Mouse (Mus musculus) G1E (cell line): ENCODE results near the gene Ceacam15.

ENCODE experiments used
- CTCF ChIP-seq: IDR thresholded peaks from 2 replicates; pipeline ENCODE4 v1.5.1; 2012; ENCODE audit warnings: low read depth, low read length, inconsistent platforms, mixed read lengths
- GATA1 ChIP-seq: IDR thresholded peaks from 2 replicates; pipeline ENCODE4 v1.6.1; 2012; ENCODE audit warnings: borderline replicate concordance, low read length, inconsistent platforms, mixed read lengths
- POLR2AphosphoS5 ChIP-seq: IDR thresholded peaks from 2 replicates; pipeline ENCODE4 v1.6.1; 2012; ENCODE audit warnings: low read depth, low read length, inconsistent platforms; ENCODE audit not compliant: insufficient replicate concordance
- TAL1 ChIP-seq: conservative IDR thresholded peaks from 2 replicates; pipeline ENCODE4 v1.6.1; 2012; ENCODE audit warnings: low read depth, low read length, inconsistent platforms, mixed read lengths

DNA sequence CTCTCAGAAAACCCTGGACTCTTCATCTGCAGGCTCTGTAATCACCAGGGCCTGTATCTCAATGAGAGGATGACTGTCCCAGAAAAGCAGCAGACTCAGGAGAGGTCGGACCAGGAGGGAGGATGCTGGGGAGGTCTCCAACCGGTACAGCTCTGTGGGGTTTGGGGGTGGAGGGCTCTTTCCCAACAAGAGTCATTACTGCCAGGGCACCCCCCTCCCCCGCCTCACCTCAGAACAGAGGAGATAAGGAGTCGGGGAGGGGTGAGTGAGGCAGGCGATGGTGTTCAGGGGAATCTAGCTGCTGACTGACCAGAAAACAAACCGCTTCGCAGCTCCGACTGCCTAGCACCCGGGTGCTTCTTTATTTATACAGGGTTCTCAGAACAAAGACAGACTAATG lies 32.7 kb upstream of the Ceacam15 start:
- TF ChIP-seq CTCF, result no peak
- no peak for TF ChIP-seq GATA1
- TF ChIP-seq TAL1, result no peak
- TF ChIP-seq POLR2AphosphoS5, result no peak
